Mouse (Mus musculus) G1E (cell line): ENCODE results near the gene Tmtc4.

Experiments used
- CTCF ChIP-seq: IDR thresholded peaks from 2 replicates; pipeline ENCODE4 v1.5.1; 2012; ENCODE audit warnings: low read depth, low read length, inconsistent platforms, mixed read lengths
- GATA1 ChIP-seq: IDR thresholded peaks from 2 replicates; pipeline ENCODE4 v1.6.1; 2012; ENCODE audit warnings: borderline replicate concordance, low read length, inconsistent platforms, mixed read lengths
- GATA2 ChIP-seq: IDR thresholded peaks from 2 replicates; pipeline ENCODE4 v1.6.1; 2012; ENCODE audit warnings: low read depth, low read length, inconsistent platforms, borderline replicate concordance
- POLR2AphosphoS5 ChIP-seq: IDR thresholded peaks from 2 replicates; pipeline ENCODE4 v1.6.1; 2012; ENCODE audit warnings: low read depth, low read length, inconsistent platforms; ENCODE audit not compliant: insufficient replicate concordance

GRCm38 (mm10) chr14:123032435-123032834, 48.6 kb upstream of the Tmtc4 start:
- no peak for TF ChIP-seq CTCF
- no peak for TF ChIP-seq GATA1
- TF ChIP-seq POLR2AphosphoS5: no peak
- no peak for TF ChIP-seq GATA2
